Mouse (Mus musculus) forebrain, embryonic 15.5 days (tissue): ENCODE results near the gene Gm21954. TPM values are rescaled to one million over a fixed set of nuclear protein-coding genes. Genes with fewer than 3 reads are reported as not detected.

Experiments used
- ATAC-seq: fragments of 200-750 bp; cut with Nextera tagmentation; replicated peaks from 2 replicates; pipeline ENCODE4 v1.8.0; 2017; ENCODE audit warnings: mild to moderate bottlenecking, moderate TSS enrichment, moderate library complexity
- H3K27ac ChIP-seq: fragments of 300-500 bp; sonication (generic); replicated peaks from 2 replicates; pipeline ENCODE4 v1.5.1; 2015; ENCODE audit warnings: mild to moderate bottlenecking, inconsistent platforms
- H3K27me3 ChIP-seq: fragments of 300-500 bp; sonication (generic); 2 replicates; pipeline ENCODE4 v1.6.1; 2015; ENCODE audit warnings: inconsistent platforms
- H3K36me3 ChIP-seq: fragments of 300-500 bp; sonication (generic); 2 replicates; pipeline ENCODE4 v1.6.1; 2015; ENCODE audit warnings: mild to moderate bottlenecking, inconsistent platforms
- H3K4me1 ChIP-seq: fragments of 300-500 bp; sonication (generic); 2 replicates; pipeline ENCODE4 v1.6.1; 2015; ENCODE audit warnings: inconsistent platforms
- H3K4me2 ChIP-seq: fragments of 300-500 bp; sonication (generic); replicated peaks from 2 replicates; pipeline ENCODE4 v1.6.1; 2015; ENCODE audit warnings: mild to moderate bottlenecking, inconsistent platforms
- H3K4me3 ChIP-seq: fragments of 300-500 bp; sonication (generic); 2 replicates; pipeline ENCODE4 v1.5.1; 2015; ENCODE audit warnings: mild to moderate bottlenecking, inconsistent platforms
- H3K9ac ChIP-seq: fragments of 300-500 bp; sonication (generic); replicated peaks from 2 replicates; pipeline ENCODE4 v1.6.1; 2015; ENCODE audit warnings: mild to moderate bottlenecking, inconsistent platforms
- H3K9me3 ChIP-seq: fragments of 300-500 bp; sonication (generic); 2 replicates; pipeline ENCODE4 v1.6.1; 2016; ENCODE audit warnings: inconsistent platforms
- WGBS: fragments of 180-500 bp; shearing (Covaris S2); methylation state at CpG from one replicate; pipeline ENCODE4 v1.1.7; 2015; ENCODE audit warnings: mixed read lengths; 5-methylcytosine and 5-hydroxymethylcytosine counted together
- polyA plus RNA-seq: library from polyadenylated mRNA; unstranded; fragments of >200 nt; fragmentation: Nextera tagmentation; extraction: Ambion mirVana; gene quantifications from 2 replicates; pipeline ENCODE4 v1.2.1, GENCODE M21; 2015

Gene Gm21954
- polyA plus RNA-seq, 1 experiment from 2014 or later, result not detected

- peaks cover 33% of the 10 kb centered on the region for H3K4me1 ChIP-seq
- peak overlapping the region; percentile 78 for H3K27ac ChIP-seq
- 0 out of 2 replicates have a peak, but pooled peaks cover 2% of the 10 kb centered on the region for H3K9me3 ChIP-seq
- no peaks in the 10 kb centered on the region for H3K27me3 ChIP-seq
- H3K36me3 ChIP-seq, result peaks cover 9% of the 10 kb centered on the region; the same call in 1 of the 2 replicates
- H3K9ac ChIP-seq, result peak overlapping the region; percentile 37
- H3K4me2 ChIP-seq, result peak overlapping the region; percentile 50
- H3K4me3 ChIP-seq, result peak overlapping the region; percentile 27
- peak; percentile 95 for ATAC-seq
- WGBS, result 2% methylated on average over 17 of the region's 17 CpGs
Measured at GRCm38 (mm10) chr3:55461685-55462655, 10.0 kb downstream of the Gm21954 start.

- 0 out of 2 replicates have a peak, but pooled peaks cover 2% of the 10 kb centered on the region for H3K9me3 ChIP-seq
- H3K4me3 ChIP-seq, result no peak overlapping the region
- H3K4me1 ChIP-seq, result peaks cover 31% of the 10 kb centered on the region
- H3K27ac ChIP-seq, result peak overlapping the region; percentile 78
- no peaks in the 10 kb centered on the region for H3K27me3 ChIP-seq
- H3K9ac ChIP-seq, result 0 out of 2 replicates have a peak overlapping the region, but pooled peaks have one; percentile 1
- 29% methylated on average over 3 of the region's 3 CpGs for WGBS
- peaks cover 9% of the 10 kb centered on the region; the same call in 1 of the 2 replicates for H3K36me3 ChIP-seq
- peak overlapping the region; percentile 50 for H3K4me2 ChIP-seq
- peak; percentile 30; the same call in 1 of the 2 replicates for ATAC-seq
Measured at GRCm38 (mm10) chr3:55461092-55461491, 10.9 kb downstream of the Gm21954 start.

GRCm38 (mm10) chr3:55452464-55452863 is 19.5 kb downstream of the Gm21954 start:
- Histone ChIP-seq H3K27ac (no peak overlapping the region), H3K27me3 (no peaks in the 10 kb centered on the region), H3K36me3 (no peaks in the 10 kb centered on the region), H3K4me2 (no peak overlapping the region), H3K4me1 (peaks cover 8% of the 10 kb centered on the region), H3K9ac (no peak overlapping the region), H3K9me3 (no peaks in the 10 kb centered on the region), H3K4me3 (no peak overlapping the region)
- ATAC-seq, result no peak
- WGBS, result 97% methylated on average over 2 of the region's 2 CpGs

- Histone ChIP-seq H3K36me3 (no peaks in the 10 kb centered on the region), H3K27me3 (no peaks in the 10 kb centered on the region), H3K4me1 (peaks cover 13% of the 10 kb centered on the region), H3K27ac (no peak overlapping the region), H3K9me3 (no peaks in the 10 kb centered on the region), H3K4me2 (no peak overlapping the region), H3K9ac (no peak overlapping the region), H3K4me3 (no peak overlapping the region)
- no peak for ATAC-seq
- WGBS, result 94% methylated on average over 3 of the region's 3 CpGs
Measured at GRCm38 (mm10) chr3:55451877-55452276, 20.1 kb downstream of the Gm21954 start.

GRCm38 (mm10) chr3:55451035-55451434 is 21.0 kb downstream of the Gm21954 start:
- Histone ChIP-seq H3K27me3 (no peaks in the 10 kb centered on the region), H3K4me3 (no peak overlapping the region), H3K4me1 (peaks cover 16% of the 10 kb centered on the region), H3K9ac (no peak overlapping the region), H3K27ac (no peak overlapping the region), H3K9me3 (no peaks in the 10 kb centered on the region), H3K4me2 (no peak overlapping the region), H3K36me3 (no peaks in the 10 kb centered on the region)
- 84% methylated on average over 14 of the region's 14 CpGs for WGBS
- ATAC-seq, result no peak

GRCm38 (mm10) chr3:55449148-55449547 is 22.9 kb downstream of the Gm21954 start:
- H3K4me2 ChIP-seq, result no peak overlapping the region
- peaks cover 16% of the 10 kb centered on the region for H3K4me1 ChIP-seq
- H3K36me3 ChIP-seq, result no peaks in the 10 kb centered on the region
- no peak overlapping the region for H3K27ac ChIP-seq
- 95% methylated on average over 2 of the region's 2 CpGs for WGBS
- no peaks in the 10 kb centered on the region for H3K27me3 ChIP-seq
- no peak overlapping the region for H3K4me3 ChIP-seq
- ATAC-seq, result no peak
- no peak overlapping the region for H3K9ac ChIP-seq
- no peaks in the 10 kb centered on the region for H3K9me3 ChIP-seq

- H3K4me3 ChIP-seq, result no peak overlapping the region
- H3K27ac ChIP-seq, result peak overlapping the region; percentile 68
- no peaks in the 10 kb centered on the region for H3K9me3 ChIP-seq
- H3K36me3 ChIP-seq, result no peaks in the 10 kb centered on the region
- H3K9ac ChIP-seq, result no peak overlapping the region
- peak; percentile 91 for ATAC-seq
- H3K4me2 ChIP-seq, result no peak overlapping the region
- peaks cover 19% of the 10 kb centered on the region for H3K4me1 ChIP-seq
- 58% methylated on average over 5 of the region's 5 CpGs for WGBS
- H3K27me3 ChIP-seq, result no peaks in the 10 kb centered on the region
Measured at GRCm38 (mm10) chr3:55447486-55448460, 24.2 kb downstream of the Gm21954 start.

- Histone ChIP-seq H3K36me3 (no peaks in the 10 kb centered on the region), H3K4me2 (no peak overlapping the region), H3K9me3 (no peaks in the 10 kb centered on the region), H3K4me3 (no peak overlapping the region), H3K27me3 (no peaks in the 10 kb centered on the region), H3K27ac (peak overlapping the region; percentile 68; the same call in 1 of the 2 replicates), H3K9ac (no peak overlapping the region), H3K4me1 (peaks cover 21% of the 10 kb centered on the region)
- WGBS, result 92% methylated on average over 7 of the region's 7 CpGs
- ATAC-seq, result no peak
Measured at GRCm38 (mm10) chr3:55446681-55447080, 25.3 kb downstream of the Gm21954 start.

GRCm38 (mm10) chr3:55443725-55444124 is 28.3 kb downstream of the Gm21954 start:
- H3K4me1 ChIP-seq, result peaks cover 40% of the 10 kb centered on the region
- no peak overlapping the region for H3K4me3 ChIP-seq
- no peaks in the 10 kb centered on the region for H3K27me3 ChIP-seq
- H3K27ac ChIP-seq, result peak overlapping the region; percentile 45; the same call in 1 of the 2 replicates
- no peak overlapping the region for H3K4me2 ChIP-seq
- no peak for ATAC-seq
- no peaks in the 10 kb centered on the region for H3K9me3 ChIP-seq
- H3K36me3 ChIP-seq, result no peaks in the 10 kb centered on the region
- no peak overlapping the region for H3K9ac ChIP-seq
- WGBS, result 67% methylated on average over 2 of the region's 2 CpGs

GRCm38 (mm10) chr3:55443271-55443670 is 28.7 kb downstream of the Gm21954 start:
- Histone ChIP-seq H3K4me2 (no peak overlapping the region), H3K36me3 (no peaks in the 10 kb centered on the region), H3K27me3 (no peaks in the 10 kb centered on the region), H3K9me3 (no peaks in the 10 kb centered on the region), H3K4me3 (no peak overlapping the region), H3K9ac (no peak overlapping the region), H3K27ac (peak overlapping the region; percentile 45; the same call in 1 of the 2 replicates), H3K4me1 (peaks cover 40% of the 10 kb centered on the region)
- no peak for ATAC-seq
- WGBS, result 72% methylated on average over 8 of the region's 8 CpGs

GRCm38 (mm10) chr3:55442012-55442645 is 29.9 kb downstream of the Gm21954 start:
- Histone ChIP-seq H3K27me3 (no peaks in the 10 kb centered on the region), H3K4me2 (no peak overlapping the region), H3K4me1 (peaks cover 30% of the 10 kb centered on the region), H3K27ac (no peak overlapping the region), H3K36me3 (no peaks in the 10 kb centered on the region), H3K9me3 (no peaks in the 10 kb centered on the region), H3K4me3 (no peak overlapping the region), H3K9ac (no peak overlapping the region)
- WGBS, result 77% methylated on average over 11 of the region's 11 CpGs
- ATAC-seq, result no peak
